27 mouse cellular contexts compared by ENCODE assay signal in genomic region chr16:33236151-33236550, GRCm38 (mm10). TPM values are rescaled to one million over a fixed set of nuclear protein-coding genes. Genes with fewer than 3 reads are reported as not detected.
DNase-seq lines count a peak whose midpoint lies in the region; ATAC-seq and TF ChIP-seq lines count a peak whose summit lies in the region.
"Had no signal": no experiment of that assay in that cellular context is flagged by ENCODE, and none has a peak within 500 bp of the region (broad histone marks: within the 10 kb centered on the region; RNA-seq: fewer than 3 reads in every experiment).

No protein-coding gene starts in this region.

- DNase-seq in embryonic facial prominence, embryonic 10.5 days (ENCODE audit: low spot score) = no peak
- peak; percentile 20 for DNase-seq in lung, postnatal 25 days (ENCODE audit: low spot score)
- no peak for DNase-seq in lung, adult 2 months
- peak; percentile 71 for DNase-seq in embryonic facial prominence, embryonic 14.5 days (ENCODE audit: low spot score)
- DNase-seq in gastrocnemius, adult 8-10 months (ENCODE audit: low spot score in 2 of 2) = no peak
- no peak for DNase-seq in spleen, postnatal 4 days (ENCODE audit: low spot score in 2 of 2)
- DNase-seq: cerebellum, adult 2 months; cerebellum, postnatal 14 days; gastrocnemius, postnatal 36 days; heart, adult 2 months; kidney, adult 2 months; kidney, postnatal 36 days; layer of hippocampus, postnatal 36 days; left cerebral cortex, postnatal 4 days; liver, postnatal 0 days; lung, postnatal 4 days; midbrain, embryonic 14.5 days; right cerebral cortex, postnatal 14 days; thymus, postnatal 4 days had no signal

- peak overlapping the region; percentile 62 for H3K27ac ChIP-seq in embryonic facial prominence, embryonic 13.5 days
- H3K27ac ChIP-seq in embryonic facial prominence, embryonic 10.5 days (replicated peaks) = no peak overlapping the region
- 0 out of 2 replicates have a peak overlapping the region, but pooled peaks have one; percentile 39 for H3K27ac ChIP-seq in embryonic facial prominence, embryonic 14.5 days (replicated peaks; ENCODE audit: low read depth, low read length)
- H3K27ac ChIP-seq: forebrain, embryonic 10.5 days; forebrain, embryonic 15.5 days; heart, adult 2 months; hindbrain, embryonic 14.5 days; liver, embryonic 12.5 days had no signal

- TF ChIP-seq POLR2A in lung, adult 2 months (IDR thresholded peaks at IDR 0.05; ENCODE audit: borderline replicate concordance, extremely low read depth, low read depth, low read length) = no peak

- H3K9me3 ChIP-seq in embryonic facial prominence, embryonic 13.5 days = no peaks in the 10 kb centered on the region
- H3K9me3 ChIP-seq in embryonic facial prominence, embryonic 10.5 days = no peaks in the 10 kb centered on the region
- no peaks in the 10 kb centered on the region for H3K9me3 ChIP-seq in embryonic facial prominence, embryonic 14.5 days (ENCODE audit: control insufficient read depth, low read length)
- H3K9me3 ChIP-seq: forebrain, embryonic 10.5 days; forebrain, embryonic 15.5 days; heart, embryonic 12.5 days; liver, embryonic 12.5 days; megakaryocyte, embryonic 14.5 days had no signal

- H3K36me3 ChIP-seq in embryonic facial prominence, embryonic 13.5 days = peaks cover 73% of the 10 kb centered on the region
- H3K36me3 ChIP-seq in embryonic facial prominence, embryonic 10.5 days (replicated peaks) = peaks cover 93% of the 10 kb centered on the region
- H3K36me3 ChIP-seq in embryonic facial prominence, embryonic 14.5 days (ENCODE audit: control insufficient read depth, insufficient read depth, low read length) = peaks cover 53% of the 10 kb centered on the region

- no peaks in the 10 kb centered on the region for H3K27me3 ChIP-seq in embryonic facial prominence, embryonic 13.5 days
- H3K27me3 ChIP-seq in embryonic facial prominence, embryonic 10.5 days (replicated peaks; ENCODE audit: low read depth, poor library complexity, severe bottlenecking) = no peaks in the 10 kb centered on the region
- H3K27me3 ChIP-seq in embryonic facial prominence, embryonic 14.5 days (replicated peaks; ENCODE audit: control insufficient read depth, insufficient read depth, low read length) = no peaks in the 10 kb centered on the region
- H3K27me3 ChIP-seq: forebrain, embryonic 15.5 days; heart, embryonic 12.5 days; liver, embryonic 12.5 days; megakaryocyte, embryonic 14.5 days had no signal

- no peak for ATAC-seq in embryonic facial prominence, embryonic 13.5 days (ENCODE audit: insufficient number of reproducible peaks, insufficient read depth, low FRiP score, low TSS enrichment, low read depth)
- no peak for ATAC-seq in embryonic facial prominence, embryonic 14.5 days (ENCODE audit: low read depth)
- ATAC-seq: CD4-positive, CD25-positive, alpha-beta regulatory T cell, adult 4 months; forebrain, embryonic 15.5 days; liver, embryonic 12.5 days; liver, postnatal 0 days had no signal

- WGBS in embryonic facial prominence, embryonic 13.5 days = 49% methylated on average over 6 of the region's 6 CpGs
- 93% methylated on average over 6 of the region's 6 CpGs for WGBS in embryonic facial prominence, embryonic 10.5 days
- WGBS in lung, adult 2 months = 47% methylated on average over 6 of the region's 6 CpGs
- 53% methylated on average over 6 of the region's 6 CpGs for WGBS in embryonic facial prominence, embryonic 14.5 days

- H3K9ac ChIP-seq in embryonic facial prominence, embryonic 13.5 days = no peak overlapping the region
- H3K9ac ChIP-seq in embryonic facial prominence, embryonic 14.5 days (ENCODE audit: low read depth, low read length) = no peak overlapping the region
- H3K9ac ChIP-seq: forebrain, embryonic 15.5 days; heart, embryonic 12.5 days; hindbrain, embryonic 14.5 days; liver, embryonic 12.5 days; liver, postnatal 0 days had no signal

- H3K4me1 ChIP-seq in embryonic facial prominence, embryonic 13.5 days = peaks cover 8% of the 10 kb centered on the region; the same call in 1 of the 2 replicates
- no peaks in the 10 kb centered on the region for H3K4me1 ChIP-seq in embryonic facial prominence, embryonic 10.5 days
- no peaks in the 10 kb centered on the region for H3K4me1 ChIP-seq in lung, adult 2 months (ENCODE audit: control insufficient read depth, insufficient read depth, low read length)
- H3K4me1 ChIP-seq in embryonic facial prominence, embryonic 14.5 days (ENCODE audit: control insufficient read depth, insufficient read depth, low read length) = no peaks in the 10 kb centered on the region
- H3K4me1 ChIP-seq: forebrain, embryonic 10.5 days; forebrain, embryonic 15.5 days; heart, embryonic 12.5 days; liver, embryonic 12.5 days had no signal

- no peak overlapping the region for H3K4me3 ChIP-seq in embryonic facial prominence, embryonic 13.5 days
- no peak overlapping the region for H3K4me3 ChIP-seq in embryonic facial prominence, embryonic 10.5 days
- H3K4me3 ChIP-seq in lung, adult 2 months (replicated peaks; ENCODE audit: extremely low read depth, low read depth, low read length) = no peak overlapping the region
- no peak overlapping the region for H3K4me3 ChIP-seq in embryonic facial prominence, embryonic 14.5 days (ENCODE audit: low read depth, low read length)
- H3K4me3 ChIP-seq: forebrain, embryonic 10.5 days; forebrain, embryonic 15.5 days; heart, adult 2 months; heart, embryonic 12.5 days; liver, embryonic 12.5 days; megakaryocyte, embryonic 14.5 days had no signal

- no peak overlapping the region for H3K4me2 ChIP-seq in embryonic facial prominence, embryonic 13.5 days
- no peak overlapping the region for H3K4me2 ChIP-seq in embryonic facial prominence, embryonic 14.5 days (ENCODE audit: low read depth, low read length)
- H3K4me2 ChIP-seq: forebrain, embryonic 15.5 days; heart, embryonic 12.5 days; hindbrain, embryonic 14.5 days; liver, embryonic 12.5 days had no signal

- no peak for TF ChIP-seq CTCF in lung, adult 2 months (IDR thresholded peaks at IDR 0.05; ENCODE audit: insufficient read depth, low read length)

RNA-seq across cellular contexts. Expression of gene Snx4, which starts 15.1 kb away (rescaled TPM):
- 82.7 and 94.7 TPM in 2 replicates for polyA plus RNA-seq in embryonic facial prominence, embryonic 13.5 days (2015; fragmentation: Nextera tagmentation; extraction: Ambion mirVana)
- 64.9 and 66.8 TPM in 2 replicates for polyA plus RNA-seq in embryonic facial prominence, embryonic 10.5 days (2016; fragmentation: Nextera tagmentation; extraction: Ambion mirVana)
- 13.5 and 25.3 TPM in 2 replicates for polyA plus RNA-seq in lung, adult 2 months (2012; rRNA removed)
- 94.6 and 108 TPM in 2 replicates for polyA plus RNA-seq in embryonic facial prominence, embryonic 14.5 days (2014; fragmentation: Nextera tagmentation; extraction: Ambion mirVana)
- total RNA-seq in gastrocnemius, adult 8-10 months (2022) = 10 to 100 TPM; 10.5 to 12.2 (median 11.3) TPM

RNA-seq across cellular contexts. Expression of gene Osbpl11, which starts 51.3 kb away (rescaled TPM):
- 17.2 and 17.8 TPM in 2 replicates for polyA plus RNA-seq in embryonic facial prominence, embryonic 13.5 days (2015; fragmentation: Nextera tagmentation; extraction: Ambion mirVana)
- polyA plus RNA-seq in embryonic facial prominence, embryonic 10.5 days (2016; fragmentation: Nextera tagmentation; extraction: Ambion mirVana) = 22.2 and 23.8 TPM in 2 replicates
- 11.1 and 11.3 TPM in 2 replicates for polyA plus RNA-seq in lung, adult 2 months (2012; rRNA removed)
- 18.7 and 19.1 TPM in 2 replicates for polyA plus RNA-seq in embryonic facial prominence, embryonic 14.5 days (2014; fragmentation: Nextera tagmentation; extraction: Ambion mirVana)
- 10 to 100 TPM; 12.2 to 15.4 (median 15.0) TPM for total RNA-seq in gastrocnemius, adult 8-10 months (2022)

Comparison
In these comparisons a context has a peak if more than half of its experiments do, and no peak if none do; other contexts are left out.
1. DNase-seq: peak in lung, postnatal 25 days (single experiment) and embryonic facial prominence, embryonic 14.5 days (single experiment); none in embryonic facial prominence, embryonic 10.5 days (single experiment), lung, adult 2 months (single experiment), gastrocnemius, adult 8-10 months (0 of 2) and spleen, postnatal 4 days (0 of 2).